Mouse (Mus musculus) CH12.LX (cell line): ENCODE data around the gene Ugt1a6b. TPM values are rescaled to one million over a fixed set of nuclear protein-coding genes. Genes with fewer than 3 reads are reported as not detected.

Experiments used
- DNase-seq: peaks from one replicate; pipeline ENCODE4 v3.0.0-alpha.2; 2013; ENCODE audit errors: extremely low read depth
- H3K27ac ChIP-seq: 2 replicates; pipeline ENCODE4 v1.5.1; 2012; ENCODE audit warnings: low read depth, mild to moderate bottlenecking, control low read depth, moderate library complexity; ENCODE audit not compliant: insufficient read depth
- H3K27me3 ChIP-seq: replicated peaks from 2 replicates; pipeline ENCODE3; 2012; ENCODE audit warnings: inconsistent platforms
- H3K36me3 ChIP-seq, 2 experiments: replicated peaks in 1 of 2; 2 replicates each; pipeline versions ENCODE3 to v1.6.1; 2012; ENCODE audit warnings: inconsistent platforms in 1 of 2, low read length in 1 of 2, mild to moderate bottlenecking in 1 of 2, mixed read lengths in 1 of 2, moderate library complexity in 1 of 2; ENCODE audit not compliant: control insufficient read depth in 1 of 2, insufficient read depth in 1 of 2
- H3K4me1 ChIP-seq, 2 experiments: 2 replicates each; pipeline ENCODE4 v1.6.1; 2012; ENCODE audit warnings: inconsistent platforms in 1 of 2, moderate library complexity in 1 of 2; ENCODE audit not compliant: insufficient read depth in 2 of 2, control insufficient read depth in 1 of 2
- H3K4me2 ChIP-seq: 2 replicates; pipeline ENCODE4 v1.6.1; 2012; ENCODE audit warnings: low read depth, mild to moderate bottlenecking, control low read depth; ENCODE audit not compliant: poor library complexity, insufficient read depth, severe bottlenecking
- H3K4me3 ChIP-seq, 3 experiments: fragments of 150-350 bp in 1 of 3; sonication (generic) in 1 of 3; replicated peaks in 1 of 3; 2 replicates each; pipeline versions ENCODE3 to v1.5.1; 2011 to 2012; ENCODE audit warnings: low read depth in 2 of 3, low read length in 2 of 3, mild to moderate bottlenecking in 2 of 3, moderate library complexity in 2 of 3, control low read depth in 1 of 3, improper control_type of control experiment in 1 of 3, inconsistent platforms in 1 of 3, mixed read lengths in 1 of 3; ENCODE audit not compliant: poor library complexity in 1 of 3
- H3K79me2 ChIP-seq: replicated peaks from 2 replicates; pipeline ENCODE4 v1.6.1; 2012; ENCODE audit warnings: mild to moderate bottlenecking, moderate library complexity; ENCODE audit not compliant: control insufficient read depth, poor library complexity, insufficient read depth, severe bottlenecking; ENCODE audit errors: extremely low read depth
- H3K9ac ChIP-seq: 2 replicates; pipeline ENCODE4 v1.6.1; 2012; ENCODE audit warnings: low read depth, mild to moderate bottlenecking, control low read depth, moderate library complexity; ENCODE audit not compliant: insufficient read depth
- H3K9me3 ChIP-seq: replicated peaks from 2 replicates; pipeline ENCODE3; 2012; ENCODE audit warnings: low read length, inconsistent platforms, mixed read lengths
- BHLHE40 ChIP-seq: IDR thresholded peaks from 2 replicates; pipeline ENCODE4 v1.6.1; 2011; ENCODE audit warnings: mild to moderate bottlenecking, low read depth, low read length, improper control_type of control experiment
- CHD2 ChIP-seq: IDR thresholded peaks from 2 replicates; pipeline ENCODE4 v1.6.1; 2011; ENCODE audit warnings: low read length, improper control_type of control experiment
- CTCF ChIP-seq, 2 experiments: IDR thresholded peaks in 1 of 2; conservative IDR thresholded peaks in 1 of 2; 2 replicates each; pipeline ENCODE4 v1.5.1; 2011 to 2012; ENCODE audit warnings: low read depth in 2 of 2, low read length in 2 of 2, improper control_type of control experiment in 1 of 2, inconsistent platforms in 1 of 2, mild to moderate bottlenecking in 1 of 2, moderate library complexity in 1 of 2
- E2F4 ChIP-seq: IDR thresholded peaks from 2 replicates; pipeline ENCODE4 v1.6.1; 2011; ENCODE audit warnings: low read depth, low read length, improper control_type of control experiment; ENCODE audit not compliant: insufficient replicate concordance
- ETS1 ChIP-seq: conservative IDR thresholded peaks from 2 replicates; pipeline ENCODE4 v1.6.1; 2012; ENCODE audit warnings: low read depth, mild to moderate bottlenecking, inconsistent platforms, low read length, improper control_type of control experiment, moderate library complexity
- GABPA ChIP-seq: IDR thresholded peaks from 2 replicates; pipeline ENCODE4 v1.6.1; 2012; ENCODE audit warnings: low read depth, low read length, improper control_type of control experiment, inconsistent platforms; ENCODE audit not compliant: insufficient replicate concordance
- HCFC1 ChIP-seq: IDR thresholded peaks from 2 replicates; pipeline ENCODE4 v1.6.1; 2012; ENCODE audit warnings: low read depth, mild to moderate bottlenecking, inconsistent platforms, low read length, improper control_type of control experiment
- IRF4 ChIP-seq: IDR thresholded peaks from 2 replicates; pipeline ENCODE4 v1.6.1; 2014; ENCODE audit warnings: low read depth, mild to moderate bottlenecking, inconsistent platforms, low read length, improper control_type of control experiment
- JUN ChIP-seq: IDR thresholded peaks from 2 replicates; pipeline ENCODE4 v1.6.1; 2011; ENCODE audit warnings: low read depth, mild to moderate bottlenecking, low read length, improper control_type of control experiment, moderate library complexity; ENCODE audit not compliant: insufficient read depth
- JUND ChIP-seq: conservative IDR thresholded peaks from 2 replicates; pipeline ENCODE4 v1.6.1; 2011; ENCODE audit warnings: low read depth, low read length, improper control_type of control experiment
- KAT2A ChIP-seq: IDR thresholded peaks from 2 replicates; pipeline ENCODE4 v1.6.1; 2012; ENCODE audit warnings: low read length, improper control_type of control experiment, inconsistent platforms; ENCODE audit not compliant: insufficient replicate concordance
- MXI1 ChIP-seq: IDR thresholded peaks from 2 replicates; pipeline ENCODE4 v1.6.1; 2011; ENCODE audit warnings: mild to moderate bottlenecking, low read depth, low read length, improper control_type of control experiment
- MYC ChIP-seq: IDR thresholded peaks from 2 replicates; pipeline ENCODE4 v1.6.1; 2011; ENCODE audit warnings: low read depth, mild to moderate bottlenecking, improper control_type of control experiment, low read length
- NRF1 ChIP-seq: IDR thresholded peaks from 2 replicates; pipeline ENCODE4 v1.6.1; 2014; ENCODE audit warnings: low read depth, mild to moderate bottlenecking, inconsistent platforms, low read length, improper control_type of control experiment, moderate library complexity
- PAX5 ChIP-seq: IDR thresholded peaks from 2 replicates; pipeline ENCODE4 v1.6.1; 2012; ENCODE audit warnings: low read length, inconsistent platforms, mixed read lengths
- POLR2A ChIP-seq: IDR thresholded peaks from 2 replicates; pipeline ENCODE4 v1.6.1; 2011; ENCODE audit warnings: low read depth, mild to moderate bottlenecking, improper control_type of control experiment, low read length
- POLR2AphosphoS2 ChIP-seq: IDR thresholded peaks from 2 replicates; pipeline ENCODE4 v1.6.1; 2011; ENCODE audit warnings: low read depth, low read length, improper control_type of control experiment
- RCOR1 ChIP-seq: conservative IDR thresholded peaks from 2 replicates; pipeline ENCODE4 v1.6.1; 2012; ENCODE audit warnings: low read depth, mild to moderate bottlenecking, inconsistent platforms, low read length, improper control_type of control experiment
- SIN3A ChIP-seq: IDR thresholded peaks from 2 replicates; pipeline ENCODE4 v1.6.1; 2012; ENCODE audit warnings: low read length, improper control_type of control experiment, inconsistent platforms
- SMC3 ChIP-seq: IDR thresholded peaks from 2 replicates; pipeline ENCODE4 v1.6.1; 2011; ENCODE audit warnings: low read depth, low read length, improper control_type of control experiment
- TBP ChIP-seq: conservative IDR thresholded peaks from 2 replicates; pipeline ENCODE4 v1.6.1; 2011; ENCODE audit warnings: low read depth, low read length, improper control_type of control experiment
- USF1 ChIP-seq: IDR thresholded peaks from 2 replicates; pipeline ENCODE4 v1.6.1; 2014; ENCODE audit warnings: low read depth, mild to moderate bottlenecking, inconsistent platforms, low read length, improper control_type of control experiment
- USF2 ChIP-seq: conservative IDR thresholded peaks from 2 replicates; pipeline ENCODE4 v1.6.1; 2011; ENCODE audit warnings: low read depth, low read length, improper control_type of control experiment
- ZC3H11A ChIP-seq: IDR thresholded peaks from 2 replicates; pipeline ENCODE4 v1.6.1; 2012; ENCODE audit warnings: low read depth, mild to moderate bottlenecking, inconsistent platforms, low read length, improper control_type of control experiment
- ZKSCAN1 ChIP-seq: IDR thresholded peaks from 2 replicates; pipeline ENCODE4 v1.6.1; 2012; ENCODE audit warnings: low read depth, inconsistent platforms, low read length, improper control_type of control experiment, borderline replicate concordance
- ZMIZ1 ChIP-seq: IDR thresholded peaks from 2 replicates; pipeline ENCODE4 v1.6.1; 2012; ENCODE audit warnings: low read depth, mild to moderate bottlenecking, inconsistent platforms, low read length, improper control_type of control experiment
- ZNF384 ChIP-seq: IDR thresholded peaks from 2 replicates; pipeline ENCODE4 v1.6.1; 2012; ENCODE audit warnings: low read depth, low read length, improper control_type of control experiment, inconsistent platforms
- dilution Hi-C: fragments of 300-500 bp; cut with MboI; formaldehyde crosslinking; loops from 2 replicates; pipeline ENCODE4 v1.14.3; 2020; ENCODE audit warnings: low sequenced_read_pairs; ENCODE audit not compliant: extremely low pct_unique_long_range_greater_than_20kb, extremely low pct_ligation_motif_present
- in situ Hi-C: fragments of 300-500 bp; cut with MboI; formaldehyde crosslinking; loops from 3 replicates; pipeline ENCODE4 v1.14.3; 2019; ENCODE audit warnings: low sequenced_read_pairs, low pct_ligation_motif_present, low pct_unique_long_range_greater_than_20kb, mixed read lengths
- polyA plus RNA-seq: library from polyadenylated mRNA; unstranded; fragments of >175 nt; gene quantifications from 2 replicates; pipeline ENCODE4 v1.2.1, GENCODE M21; 2012; ENCODE audit warnings: low read depth; ENCODE audit not compliant: insufficient read length
- total RNA-seq, 2 experiments: library from RNA; depleted of rRNA; stranded (reverse); fragments of 300-350 nt in 1 of 2; fragments of >200 nt in 1 of 2; gene quantifications; 2 replicates each; pipeline ENCODE4 v1.2.3; 2012 to 2014

The Ugt1a6b gene
- total and polyA plus RNA-seq, 3 experiments: 0.13 to 0.26 TPM; not detected in 1

GRCm38 (mm10) chr1:88253540-88253939 is 150.5 kb downstream of the Ugt1a6b start:
- DNase-seq: no peak
- Histone ChIP-seq H3K4me1 (no peaks in the 10 kb centered on the region), H3K79me2 (no peaks in the 10 kb centered on the region), H3K9me3 (peaks cover 78% of the 10 kb centered on the region), H3K9ac (no peak overlapping the region), H3K4me3 (no peak overlapping the region), H3K27me3 (peaks cover 13% of the 10 kb centered on the region), H3K36me3 (no peaks in the 10 kb centered on the region), H3K4me2 (no peak overlapping the region), H3K27ac (no peak overlapping the region)
- in situ Hi-C loops: no loop called here
- TF ChIP-seq USF1 (no peak), RCOR1 (no peak), JUN (no peak), IRF4 (no peak), KAT2A (no peak), ETS1 (no peak), CHD2 (no peak), PAX5 (no peak), POLR2A (no peak)
- dilution Hi-C loops: no loop called here

- TF ChIP-seq SMC3: no peak
- TF ChIP-seq NRF1: no peak
- TF ChIP-seq ETS1: no peak
- no peak for TF ChIP-seq USF2
- dilution Hi-C loops (no loop called here), in situ Hi-C loops (no loop called here)
- H3K36me3 ChIP-seq: peaks cover 0 to 6% of the 10 kb centered on the region in 2 experiments
- no peak overlapping the region for H3K4me3 ChIP-seq
- no peak for DNase-seq
- no peaks in the 10 kb centered on the region for H3K79me2 ChIP-seq
- H3K9ac ChIP-seq: no peak overlapping the region
- peaks cover 67% of the 10 kb centered on the region for H3K9me3 ChIP-seq
- peaks cover 0 to 10% of the 10 kb centered on the region in 2 experiments; a peak in 2 of 4 replicates for H3K4me1 ChIP-seq
- peaks cover 10% of the 10 kb centered on the region for H3K27me3 ChIP-seq
- no peak overlapping the region for H3K4me2 ChIP-seq
- H3K27ac ChIP-seq: no peak overlapping the region
Measured at GRCm38 (mm10) chr1:88254793-88255465, 151.9 kb downstream of the Ugt1a6b start.

- Histone ChIP-seq H3K4me3 (no peak overlapping the region), H3K27ac (no peak overlapping the region), H3K36me3 (peaks cover 3 to 9% of the 10 kb centered on the region in 2 experiments), H3K4me2 (no peak overlapping the region), H3K79me2 (no peaks in the 10 kb centered on the region), H3K9me3 (peaks cover 65% of the 10 kb centered on the region), H3K9ac (no peak overlapping the region), H3K4me1 (peaks cover 2 to 15% of the 10 kb centered on the region in 2 experiments; a peak in 3 of 4 replicates), H3K27me3 (peaks cover 8% of the 10 kb centered on the region)
- TF ChIP-seq ZNF384: no peak
- no peak for TF ChIP-seq ZMIZ1
- no peak for TF ChIP-seq ZKSCAN1
- TF ChIP-seq E2F4: no peak
- TF ChIP-seq HCFC1: no peak
- no peak for TF ChIP-seq TBP
- TF ChIP-seq ZC3H11A: no peak
- TF ChIP-seq CHD2: no peak
- no peak for TF ChIP-seq SIN3A
- no peak for TF ChIP-seq JUND
- no peak for TF ChIP-seq MYC
- TF ChIP-seq CTCF (conservative IDR thresholded peaks at IDR 0.05 in 1 of 2, IDR thresholded peaks at IDR 0.05 in 1 of 2; ENCODE audit: low read depth in 2 of 2, low read length in 2 of 2): no peak
- TF ChIP-seq BHLHE40: no peak
- TF ChIP-seq MXI1: no peak
- no peak for TF ChIP-seq GABPA
- TF ChIP-seq POLR2AphosphoS2: no peak
- in situ Hi-C loops (no loop called here), dilution Hi-C loops (no loop called here)
- DNase-seq: no peak
Measured at GRCm38 (mm10) chr1:88255466-88255857, 152.4 kb downstream of the Ugt1a6b start.
